15 mouse cellular contexts compared by ENCODE assay signal in genomic region chr16:8612214-8613005, GRCm38 (mm10). TPM values are rescaled to one million over a fixed set of nuclear protein-coding genes. Genes with fewer than 3 reads are reported as not detected.
DNase-seq lines count a peak whose midpoint lies in the region; ATAC-seq and TF ChIP-seq lines count a peak whose summit lies in the region.
"Had no signal": no experiment of that assay in that cellular context is flagged by ENCODE, and none has a peak within 500 bp of the region (broad histone marks: within the 10 kb centered on the region; RNA-seq: fewer than 3 reads in every experiment).

No protein-coding gene starts in this region.

- H3K9me3 ChIP-seq in intestine, embryonic 15.5 days: no peaks in the 10 kb centered on the region
- no peaks in the 10 kb centered on the region for H3K9me3 ChIP-seq in intestine, postnatal 0 days (ENCODE audit: control insufficient read depth)
- no peaks in the 10 kb centered on the region; the same call in 1 of the 2 replicates for H3K9me3 ChIP-seq in intestine, embryonic 16.5 days (ENCODE audit: control insufficient read depth, low read length)
- no peaks in the 10 kb centered on the region for H3K9me3 ChIP-seq in stomach, embryonic 15.5 days
- H3K9me3 ChIP-seq in hindbrain, embryonic 11.5 days (ENCODE audit: control insufficient read depth, low read length): no peaks in the 10 kb centered on the region
- H3K9me3 ChIP-seq: forebrain, embryonic 12.5 days; hindbrain, embryonic 12.5 days had no signal

- H3K4me2 ChIP-seq in intestine, embryonic 15.5 days (replicated peaks): no peak overlapping the region
- H3K4me2 ChIP-seq in intestine, postnatal 0 days (replicated peaks; ENCODE audit: low read depth): no peak overlapping the region
- no peak overlapping the region for H3K4me2 ChIP-seq in intestine, embryonic 16.5 days (ENCODE audit: low read depth, low read length)
- H3K4me2 ChIP-seq in stomach, embryonic 15.5 days: no peak overlapping the region
- H3K4me2 ChIP-seq in hindbrain, embryonic 11.5 days (replicated peaks; ENCODE audit: low read depth, low read length): no peak overlapping the region
- H3K4me2 ChIP-seq: forebrain, embryonic 12.5 days; hindbrain, embryonic 12.5 days; lung, embryonic 14.5 days had no signal

- no peak overlapping the region for H3K9ac ChIP-seq in intestine, embryonic 15.5 days
- no peak overlapping the region for H3K9ac ChIP-seq in intestine, postnatal 0 days (ENCODE audit: low read depth, low read length)
- H3K9ac ChIP-seq in intestine, embryonic 16.5 days (ENCODE audit: low read depth, low read length): no peak overlapping the region
- no peak overlapping the region for H3K9ac ChIP-seq in stomach, embryonic 15.5 days
- H3K9ac ChIP-seq in hindbrain, embryonic 11.5 days (ENCODE audit: low read depth, low read length): no peak overlapping the region
- H3K9ac ChIP-seq: forebrain, embryonic 12.5 days; hindbrain, embryonic 12.5 days; lung, embryonic 14.5 days had no signal

- no peaks in the 10 kb centered on the region for H3K4me1 ChIP-seq in intestine, embryonic 15.5 days (replicated peaks)
- no peaks in the 10 kb centered on the region for H3K4me1 ChIP-seq in intestine, postnatal 0 days (replicated peaks; ENCODE audit: control insufficient read depth, insufficient read depth, low read length)
- no peaks in the 10 kb centered on the region for H3K4me1 ChIP-seq in intestine, embryonic 16.5 days (ENCODE audit: control insufficient read depth, insufficient read depth, low read length)
- H3K4me1 ChIP-seq in stomach, embryonic 15.5 days: no peaks in the 10 kb centered on the region
- H3K4me1 ChIP-seq in hindbrain, embryonic 11.5 days (replicated peaks; ENCODE audit: control insufficient read depth, insufficient read depth, low read length): no peaks in the 10 kb centered on the region
- H3K4me1 ChIP-seq: forebrain, embryonic 12.5 days; hindbrain, embryonic 12.5 days had no signal

- DNase-seq in heart, adult 11 months: no peak
- DNase-seq in cerebellum, postnatal 10 days: no peak
- no peak for DNase-seq in hindbrain, embryonic 11.5 days (ENCODE audit: low spot score)
- DNase-seq: adrenal gland, postnatal 25 days; kidney, adult 11 months; kidney, postnatal 25 days; lung, embryonic 14.5 days had no signal

- WGBS in intestine, embryonic 15.5 days: 83% methylated on average over 8 of the region's 8 CpGs
- 89% methylated on average over 8 of the region's 8 CpGs for WGBS in intestine, postnatal 0 days
- WGBS in intestine, embryonic 16.5 days: 84% methylated on average over 8 of the region's 8 CpGs
- 80% methylated on average over 8 of the region's 8 CpGs for WGBS in stomach, embryonic 15.5 days
- 87% methylated on average over 8 of the region's 8 CpGs for WGBS in hindbrain, embryonic 11.5 days

- H3K36me3 ChIP-seq in intestine, embryonic 15.5 days: peaks cover 7% of the 10 kb centered on the region; the same call in 1 of the 2 replicates
- peaks cover 33% of the 10 kb centered on the region for H3K36me3 ChIP-seq in intestine, postnatal 0 days (ENCODE audit: control insufficient read depth, insufficient read depth)
- H3K36me3 ChIP-seq in intestine, embryonic 16.5 days (ENCODE audit: control insufficient read depth, insufficient read depth, low read length): 0 out of 2 replicates have a peak, but pooled peaks cover 6% of the 10 kb centered on the region
- no peaks in the 10 kb centered on the region for H3K36me3 ChIP-seq in stomach, embryonic 15.5 days
- no peaks in the 10 kb centered on the region; the same call in 1 of the 2 replicates for H3K36me3 ChIP-seq in hindbrain, embryonic 11.5 days (ENCODE audit: control insufficient read depth, insufficient read depth, low read length)

- peak; percentile 68; the same call in 1 of the 2 replicates for ATAC-seq in intestine, embryonic 15.5 days
- no peak for ATAC-seq in intestine, postnatal 0 days
- ATAC-seq in intestine, embryonic 16.5 days: peak; percentile 66
- peak; percentile 60 for ATAC-seq in megakaryocyte, adult 5-6 weeks (ENCODE audit: poor library complexity, severe bottlenecking)
- ATAC-seq in stomach, embryonic 15.5 days (ENCODE audit: insufficient read depth, low FRiP score, low read depth): peak; percentile 92
- ATAC-seq in hindbrain, embryonic 11.5 days (ENCODE audit: low FRiP score): no peak
- ATAC-seq: activated CD4-positive, CD25-positive, alpha-beta regulatory T cell, adult 4 months had no signal

- H3K27me3 ChIP-seq in intestine, embryonic 15.5 days (replicated peaks): no peaks in the 10 kb centered on the region
- no peaks in the 10 kb centered on the region for H3K27me3 ChIP-seq in intestine, postnatal 0 days (replicated peaks; ENCODE audit: control insufficient read depth, insufficient read depth, low read length)
- no peaks in the 10 kb centered on the region for H3K27me3 ChIP-seq in intestine, embryonic 16.5 days (replicated peaks; ENCODE audit: control insufficient read depth, insufficient read depth, low read length)
- H3K27me3 ChIP-seq in stomach, embryonic 15.5 days (replicated peaks): no peaks in the 10 kb centered on the region
- H3K27me3 ChIP-seq in hindbrain, embryonic 11.5 days (ENCODE audit: control insufficient read depth, insufficient read depth, low read length): peaks cover 9% of the 10 kb centered on the region; the same call in 1 of the 2 replicates
- H3K27me3 ChIP-seq: forebrain, embryonic 12.5 days had no signal

- H3K27ac ChIP-seq in intestine, embryonic 15.5 days: no peak overlapping the region
- H3K27ac ChIP-seq in intestine, postnatal 0 days (ENCODE audit: low read depth, low read length): no peak overlapping the region
- no peak overlapping the region for H3K27ac ChIP-seq in intestine, embryonic 16.5 days (ENCODE audit: low read length)
- no peak overlapping the region for H3K27ac ChIP-seq in stomach, embryonic 15.5 days
- H3K27ac ChIP-seq in hindbrain, embryonic 11.5 days (ENCODE audit: low read depth, low read length): no peak overlapping the region
- H3K27ac ChIP-seq: forebrain, embryonic 12.5 days; hindbrain, embryonic 12.5 days had no signal

- H3K4me3 ChIP-seq in intestine, embryonic 15.5 days (replicated peaks): no peak overlapping the region
- H3K4me3 ChIP-seq in intestine, postnatal 0 days (ENCODE audit: low read depth, low read length): no peak overlapping the region
- no peak overlapping the region for H3K4me3 ChIP-seq in intestine, embryonic 16.5 days (ENCODE audit: low read length)
- no peak overlapping the region for H3K4me3 ChIP-seq in stomach, embryonic 15.5 days (replicated peaks)
- H3K4me3 ChIP-seq in hindbrain, embryonic 11.5 days (ENCODE audit: low read depth, low read length): no peak overlapping the region
- H3K4me3 ChIP-seq: forebrain, embryonic 12.5 days; hindbrain, embryonic 12.5 days had no signal

- TF ChIP-seq CTCF in intestine, postnatal 0 days (IDR thresholded peaks at IDR 0.05; ENCODE audit: low read depth): no peak

RNA-seq across cellular contexts. Expression of gene Pmm2, which starts 25.1 kb away (rescaled TPM):
- polyA plus RNA-seq in intestine, embryonic 15.5 days (2015; fragmentation: Nextera tagmentation; extraction: Ambion mirVana): 92.0 and 98.9 TPM in 2 replicates
- polyA plus RNA-seq in intestine, postnatal 0 days (2015; fragmentation: Nextera tagmentation; extraction: Ambion mirVana): 116 and 120 TPM in 2 replicates
- polyA plus RNA-seq in intestine, embryonic 16.5 days (2015; fragmentation: Nextera tagmentation; extraction: Ambion mirVana): 126 and 128 TPM in 2 replicates
- 44.8 and 52.5 TPM in 2 replicates for total RNA-seq in megakaryocyte, adult 5-6 weeks (2015)
- 55.3 and 62.6 TPM in 2 replicates for total RNA-seq in megakaryocyte, adult 5-6 weeks (2017)
- polyA plus RNA-seq in stomach, embryonic 15.5 days (2015; fragmentation: Nextera tagmentation; extraction: Ambion mirVana): 67.6 and 69.2 TPM in 2 replicates
- 40.3 and 43.3 TPM in 2 replicates for polyA plus RNA-seq in hindbrain, embryonic 11.5 days (2014; fragmentation: Nextera tagmentation; extraction: Ambion mirVana)

RNA-seq across cellular contexts. Expression of gene Tmem186, which starts 25.1 kb away (rescaled TPM):
- 22.0 and 22.2 TPM in 2 replicates for polyA plus RNA-seq in intestine, embryonic 15.5 days (2015; fragmentation: Nextera tagmentation; extraction: Ambion mirVana)
- polyA plus RNA-seq in intestine, postnatal 0 days (2015; fragmentation: Nextera tagmentation; extraction: Ambion mirVana): 9.1 and 9.8 TPM in 2 replicates
- 23.9 and 24.2 TPM in 2 replicates for polyA plus RNA-seq in intestine, embryonic 16.5 days (2015; fragmentation: Nextera tagmentation; extraction: Ambion mirVana)
- 4.2 and 4.7 TPM in 2 replicates for total RNA-seq in megakaryocyte, adult 5-6 weeks (2015)
- total RNA-seq in megakaryocyte, adult 5-6 weeks (2017): 6.6 and 8.0 TPM in 2 replicates
- 18.8 and 20.1 TPM in 2 replicates for polyA plus RNA-seq in stomach, embryonic 15.5 days (2015; fragmentation: Nextera tagmentation; extraction: Ambion mirVana)
- polyA plus RNA-seq in hindbrain, embryonic 11.5 days (2014; fragmentation: Nextera tagmentation; extraction: Ambion mirVana): 15.8 and 20.2 TPM in 2 replicates

RNA-seq across cellular contexts. Expression of gene Carhsp1, which starts 59.5 kb away (rescaled TPM):
- polyA plus RNA-seq in intestine, embryonic 15.5 days (2015; fragmentation: Nextera tagmentation; extraction: Ambion mirVana): 89.8 and 90.4 TPM in 2 replicates
- polyA plus RNA-seq in intestine, postnatal 0 days (2015; fragmentation: Nextera tagmentation; extraction: Ambion mirVana): 40.1 and 43.9 TPM in 2 replicates
- polyA plus RNA-seq in intestine, embryonic 16.5 days (2015; fragmentation: Nextera tagmentation; extraction: Ambion mirVana): 85.0 and 89.4 TPM in 2 replicates
- 18.1 and 21.9 TPM in 2 replicates for total RNA-seq in megakaryocyte, adult 5-6 weeks (2015)
- 27.1 and 29.6 TPM in 2 replicates for total RNA-seq in megakaryocyte, adult 5-6 weeks (2017)
- polyA plus RNA-seq in stomach, embryonic 15.5 days (2015; fragmentation: Nextera tagmentation; extraction: Ambion mirVana): 82.3 and 92.6 TPM in 2 replicates
- 78.1 and 79.4 TPM in 2 replicates for polyA plus RNA-seq in hindbrain, embryonic 11.5 days (2014; fragmentation: Nextera tagmentation; extraction: Ambion mirVana)

Comparison
In these comparisons a context has a peak if more than half of its experiments do, and no peak if none do; other contexts are left out.
1. ATAC-seq: peak in intestine, embryonic 15.5 days (single experiment), intestine, embryonic 16.5 days (single experiment), megakaryocyte, adult 5-6 weeks (single experiment) and stomach, embryonic 15.5 days (single experiment); none in intestine, postnatal 0 days (single experiment) and hindbrain, embryonic 11.5 days (single experiment).